Mouse (Mus musculus): ENCODE measurements around the gene Cpne9. TPM values are rescaled to one million over a fixed set of nuclear protein-coding genes. Genes with fewer than 3 reads are reported as not detected.

Cpne9 gene
- polyA plus RNA-seq, 1 experiment, result 0.33 TPM

DNA sequence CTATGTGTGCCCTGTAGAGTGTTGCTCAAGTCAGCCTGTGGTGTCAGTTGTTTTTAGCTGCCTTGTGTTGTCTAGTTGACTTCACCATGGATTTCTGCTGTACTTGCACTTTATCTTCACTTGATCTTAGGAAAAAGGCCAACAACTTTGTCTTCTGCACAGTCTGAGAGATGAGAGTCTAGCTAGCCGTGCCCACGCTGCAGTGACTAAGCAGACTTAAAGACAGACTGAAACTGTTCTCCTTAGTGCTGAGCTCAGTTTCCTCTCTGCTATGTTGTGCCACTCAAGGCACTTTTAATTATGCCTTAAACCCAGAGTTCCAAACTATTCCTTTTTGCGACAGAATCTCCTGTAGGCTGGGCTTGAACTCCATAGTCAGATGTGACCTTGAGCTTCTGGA lies 33.9 kb downstream of the Cpne9 start:
- TF ChIP-seq GATA1 (IDR thresholded peaks at IDR 0.05; ENCODE audit: low read length), result no peak

DNA sequence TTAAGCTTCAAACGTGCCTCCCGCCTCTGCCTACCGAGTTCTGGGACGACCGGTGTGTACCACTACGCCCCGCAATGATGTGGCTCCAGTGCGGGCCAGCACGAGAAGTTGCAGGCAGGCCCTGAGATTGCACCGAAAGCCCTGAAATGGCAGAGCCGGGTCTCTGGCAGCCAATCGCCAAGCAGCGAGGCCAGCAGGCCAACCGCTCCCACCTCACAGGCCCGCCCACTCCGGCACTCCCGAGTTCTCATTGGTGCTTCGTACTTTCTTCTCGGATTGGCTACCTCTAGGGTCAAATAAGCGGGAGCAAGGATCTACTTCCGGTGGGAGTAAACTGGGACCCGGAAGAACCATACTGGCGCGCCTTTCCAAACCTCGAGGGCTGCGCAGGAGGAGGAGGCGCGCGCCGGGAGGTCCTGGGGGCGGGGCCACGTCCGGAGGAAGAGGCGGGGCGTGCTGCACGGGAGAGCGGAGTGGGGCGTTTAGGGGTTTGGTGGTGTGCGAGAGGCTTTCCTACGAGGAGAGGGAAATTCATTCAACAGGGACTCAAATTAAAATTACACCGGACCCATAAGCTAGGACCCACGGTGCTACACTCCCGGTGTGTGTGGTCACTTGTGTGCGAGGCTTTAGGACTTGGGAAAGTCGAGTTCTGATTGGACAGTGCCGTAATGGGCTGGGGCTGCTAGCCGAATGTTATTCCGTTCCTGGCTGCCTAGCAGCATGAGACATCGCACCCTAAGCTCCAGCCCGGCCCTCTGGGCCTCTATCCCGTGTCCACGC lies 44.6 kb downstream of the Cpne9 start, which contains the start of gene Ogg1:
Gene Ogg1, plus strand, starts transcription at position 440 of the 783 bp plus-strand sequence.
- TF ChIP-seq GATA1 (IDR thresholded peaks at IDR 0.05; ENCODE audit: low read length), result no peak

DNA sequence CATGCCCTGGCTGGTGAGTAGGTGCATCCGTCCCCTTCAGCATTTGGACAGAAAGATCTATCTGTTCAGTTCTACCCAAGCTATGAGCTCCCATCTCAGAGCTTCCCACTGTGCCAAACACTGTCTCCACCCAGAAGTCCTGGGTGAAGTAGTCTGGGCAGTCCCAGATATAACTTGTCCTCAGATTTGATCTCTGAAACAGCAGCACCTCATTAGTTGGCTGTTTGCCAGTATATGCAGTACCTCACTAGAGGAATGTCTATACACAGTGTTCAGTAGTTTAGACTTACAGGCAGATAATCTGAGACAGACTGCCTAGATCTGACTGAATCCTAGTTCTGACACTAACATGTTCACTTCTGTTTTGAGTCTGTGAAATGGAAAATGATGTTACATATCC lies 47.3 kb downstream of the Cpne9 start:
- TF ChIP-seq GATA1 (IDR thresholded peaks at IDR 0.05; ENCODE audit: low read length), result no peak

DNA sequence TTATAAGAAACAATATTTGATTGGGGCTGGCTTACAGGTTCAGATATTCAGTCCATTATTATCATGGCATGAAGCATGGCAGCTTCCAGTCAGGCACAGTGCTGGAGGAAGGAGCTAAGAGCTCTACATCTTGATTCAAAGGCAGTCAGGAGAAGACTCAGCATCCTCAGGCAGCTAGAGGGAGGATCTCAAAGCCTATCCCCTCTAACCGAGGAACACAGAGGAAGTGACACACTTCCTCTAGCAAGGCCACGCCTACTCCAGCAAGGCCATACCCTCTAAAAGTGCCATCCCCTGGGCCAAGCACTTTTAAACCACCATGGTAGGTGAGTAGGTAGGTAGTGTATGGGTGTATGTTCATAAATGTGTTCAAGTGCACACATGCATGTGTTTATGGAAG lies 48.4 kb downstream of the Cpne9 start:
- no peak for TF ChIP-seq GATA1 (IDR thresholded peaks at IDR 0.05; ENCODE audit: low read length)

DNA sequence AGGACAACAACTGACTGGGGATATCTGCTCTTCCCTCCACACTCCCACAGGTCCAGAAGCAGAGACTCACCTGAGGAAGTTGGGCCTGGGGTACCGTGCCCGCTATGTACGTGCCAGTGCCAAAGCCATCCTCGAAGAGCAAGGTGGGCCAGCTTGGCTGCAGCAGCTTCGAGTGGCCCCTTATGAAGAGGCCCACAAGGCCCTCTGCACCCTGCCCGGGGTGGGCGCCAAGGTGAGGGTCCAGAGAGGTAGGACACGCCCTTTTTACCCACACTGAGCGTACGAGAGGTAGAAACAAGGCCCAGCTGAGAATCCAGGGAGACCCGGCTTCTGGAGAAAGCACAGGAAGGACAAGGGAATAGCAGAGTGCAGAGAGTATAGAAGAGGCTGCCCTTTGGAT lies 49.6 kb downstream of the Cpne9 start:
- no peak for TF ChIP-seq GATA1 (IDR thresholded peaks at IDR 0.05; ENCODE audit: low read length)

DNA sequence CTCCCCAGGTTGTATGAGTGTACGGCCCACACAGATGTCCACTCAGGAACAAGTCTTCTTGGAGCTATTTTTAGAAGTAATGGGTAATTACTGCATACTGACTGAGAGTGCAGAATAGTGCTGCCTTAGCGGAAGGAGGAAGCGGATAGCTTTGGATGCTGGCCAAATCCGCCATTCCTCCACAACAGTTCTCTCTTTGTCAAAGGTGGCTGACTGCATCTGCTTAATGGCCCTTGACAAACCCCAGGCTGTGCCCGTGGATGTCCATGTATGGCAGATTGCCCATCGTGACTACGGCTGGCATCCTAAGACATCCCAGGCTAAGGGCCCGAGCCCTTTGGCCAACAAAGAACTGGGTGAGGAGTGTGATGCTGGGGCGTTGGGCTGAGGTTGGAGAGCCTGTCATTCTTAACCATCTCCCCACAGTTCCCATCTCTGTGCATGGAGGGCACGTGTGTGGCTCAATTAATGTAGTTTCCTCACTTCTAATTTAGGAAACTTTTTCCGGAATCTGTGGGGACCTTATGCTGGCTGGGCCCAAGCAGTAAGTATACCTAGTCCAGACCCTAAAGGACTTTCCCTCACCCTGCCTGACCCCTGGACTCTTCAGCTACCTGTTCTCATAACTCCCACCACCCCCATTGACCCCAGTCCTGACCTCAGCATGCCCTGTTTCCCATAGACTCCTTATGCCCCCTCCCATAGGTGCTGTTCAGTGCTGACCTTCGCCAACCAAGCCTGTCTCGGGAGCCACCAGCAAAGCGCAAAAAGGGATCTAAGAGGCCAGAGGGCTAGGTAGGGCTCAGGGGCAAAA lies 51.2 kb downstream of the Cpne9 start:
- TF ChIP-seq GATA1 (IDR thresholded peaks at IDR 0.05; ENCODE audit: low read length), result no peak

DNA sequence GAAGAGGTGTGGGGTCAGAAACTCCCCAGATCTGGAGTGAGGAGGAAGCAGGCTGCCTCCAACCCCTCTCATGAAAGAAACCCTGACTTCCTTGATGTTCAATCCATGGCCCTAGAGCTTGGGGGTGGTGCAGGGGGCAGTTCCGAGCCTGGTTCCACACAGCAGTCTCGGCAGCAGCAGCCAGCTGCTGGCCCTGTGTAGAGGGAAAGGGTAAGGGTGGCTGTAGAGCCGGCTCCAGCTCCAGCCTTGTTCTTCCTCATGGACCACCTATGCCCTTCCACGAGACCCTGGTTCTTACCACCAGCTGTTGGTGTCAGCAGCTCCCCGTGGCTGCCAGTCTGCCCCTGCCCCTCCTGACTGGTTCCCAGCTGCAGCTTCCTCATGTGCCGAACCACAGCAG lies 52.1 kb downstream of the Cpne9 start:
- no peak for TF ChIP-seq GATA1 (IDR thresholded peaks at IDR 0.05; ENCODE audit: low read length)

DNA sequence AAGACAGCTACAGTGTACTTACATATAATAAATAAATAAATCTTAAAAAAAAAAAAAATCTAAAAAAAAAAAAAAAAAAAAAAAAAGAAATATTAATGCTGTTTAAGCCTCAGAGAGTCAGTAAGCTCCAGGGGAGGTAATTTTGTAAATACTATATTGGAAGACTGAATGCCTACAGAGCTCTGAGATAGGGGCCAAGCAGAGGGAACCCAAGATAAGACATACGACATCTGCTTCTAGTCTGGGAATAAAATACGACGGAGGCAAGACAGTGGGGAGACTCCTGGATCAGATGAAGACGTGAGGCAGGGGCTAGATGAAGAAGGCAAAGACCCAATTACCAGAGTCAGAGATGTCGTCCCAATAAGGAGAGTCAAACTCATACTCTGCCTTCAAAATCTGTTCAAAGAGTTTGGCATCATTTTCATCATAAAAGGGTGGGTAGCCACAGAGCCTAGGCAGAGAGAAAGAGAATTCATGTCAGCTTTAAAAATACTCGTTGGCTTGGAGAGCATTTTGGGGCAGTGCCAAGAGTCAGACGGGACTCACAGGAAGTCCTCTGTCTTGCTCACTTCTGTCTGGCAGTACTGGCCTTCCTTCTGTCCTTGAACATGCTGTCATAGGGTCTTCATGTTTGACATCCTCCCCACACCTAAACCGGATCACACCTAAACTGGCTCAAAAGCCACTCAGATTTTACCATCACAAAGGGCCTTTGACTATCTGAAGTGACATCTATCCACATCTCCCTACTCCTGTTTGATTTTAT lies 54.9 kb downstream of the Cpne9 start:
- no peak for TF ChIP-seq GATA1 (IDR thresholded peaks at IDR 0.05; ENCODE audit: low read length)

DNA sequence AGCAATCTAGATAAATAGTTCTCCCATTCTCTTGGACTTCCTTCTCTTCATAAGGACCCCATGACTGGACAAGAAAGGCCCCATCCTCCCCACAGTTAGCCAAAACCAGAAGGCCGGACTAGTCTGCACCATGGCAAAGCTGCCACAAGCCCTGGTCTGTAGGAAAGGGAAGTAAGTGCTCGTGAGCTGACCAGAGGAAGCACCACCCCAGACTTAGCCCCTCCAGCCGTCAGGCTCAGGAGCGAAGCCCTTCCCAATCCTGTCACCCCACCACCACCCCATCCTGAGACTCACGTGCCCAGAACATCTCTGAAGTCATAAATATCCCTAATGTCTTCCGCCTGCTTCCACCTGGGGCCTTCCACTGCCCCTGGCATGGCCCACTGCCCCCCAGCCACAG lies 59.5 kb downstream of the Cpne9 start:
- TF ChIP-seq GATA1 (IDR thresholded peaks at IDR 0.05; ENCODE audit: low read length), result no peak

DNA sequence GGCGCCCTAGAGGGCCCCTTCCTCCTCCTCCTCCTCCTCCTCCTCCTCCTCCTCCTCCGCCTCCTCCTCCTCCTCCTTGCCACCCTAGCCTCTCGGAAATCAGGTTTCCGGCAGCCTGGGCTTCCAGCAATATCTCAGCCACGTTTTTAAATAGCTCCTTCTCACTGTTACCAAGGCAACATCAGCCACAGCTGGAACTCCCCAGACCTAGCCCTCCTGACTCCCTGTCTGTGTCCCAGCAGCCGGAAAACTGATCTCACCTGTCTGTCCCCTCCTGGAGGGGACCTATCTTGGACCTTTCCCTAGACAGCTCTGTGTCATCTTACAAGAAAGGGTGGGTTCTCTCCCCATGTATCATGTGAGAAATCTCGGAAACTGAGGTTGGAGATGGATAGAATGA lies 60.2 kb downstream of the Cpne9 start:
- TF ChIP-seq GATA1 (IDR thresholded peaks at IDR 0.05; ENCODE audit: low read length), result no peak

DNA sequence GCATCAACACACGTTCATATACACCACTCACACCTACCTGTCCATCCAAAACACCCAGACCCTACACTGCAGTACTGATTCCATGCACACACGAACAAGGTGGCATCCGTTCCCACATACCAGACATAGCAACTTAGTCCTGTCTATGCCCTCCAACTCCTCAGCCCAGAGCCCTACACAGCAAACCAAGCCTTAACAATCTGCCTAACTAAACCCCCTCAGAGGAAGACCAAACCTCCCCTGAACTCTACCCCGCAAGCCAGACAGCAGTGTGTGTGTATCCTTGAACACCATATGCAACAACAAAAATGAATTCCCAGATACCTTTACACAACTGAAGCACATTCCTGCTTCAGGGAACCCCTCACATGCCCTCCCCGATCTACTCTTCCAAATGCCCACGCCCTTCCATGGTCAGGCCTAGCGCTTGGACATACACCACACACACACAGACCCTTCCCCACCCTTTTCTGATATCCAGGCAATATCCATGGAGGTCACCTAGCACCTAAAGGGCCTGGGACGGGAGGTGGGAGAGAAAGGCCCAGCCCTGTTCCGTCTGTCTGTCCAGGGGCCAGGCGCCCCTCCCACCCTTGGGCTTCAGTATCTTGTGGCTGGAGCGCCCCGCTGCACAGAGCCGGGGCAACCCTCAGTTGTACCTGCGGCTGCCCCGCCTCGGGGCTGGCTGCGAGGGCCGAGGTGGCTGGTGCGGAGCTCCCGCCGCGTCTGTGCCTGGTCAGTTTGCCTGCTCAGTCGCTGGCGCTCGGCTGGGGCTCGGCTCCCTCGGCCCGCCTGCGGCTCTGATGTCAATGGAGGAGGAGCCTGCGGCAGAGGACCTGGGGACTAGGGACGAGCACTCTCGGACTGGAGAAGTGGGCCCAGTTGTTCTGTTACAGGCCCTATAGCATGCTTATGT lies 61.3 kb downstream of the Cpne9 start, which contains the start of gene Camk1:
Gene Camk1, minus strand, starts transcription at position 808 of the 916 bp plus-strand sequence.
- no peak for TF ChIP-seq GATA1 (IDR thresholded peaks at IDR 0.05; ENCODE audit: low read length)

DNA sequence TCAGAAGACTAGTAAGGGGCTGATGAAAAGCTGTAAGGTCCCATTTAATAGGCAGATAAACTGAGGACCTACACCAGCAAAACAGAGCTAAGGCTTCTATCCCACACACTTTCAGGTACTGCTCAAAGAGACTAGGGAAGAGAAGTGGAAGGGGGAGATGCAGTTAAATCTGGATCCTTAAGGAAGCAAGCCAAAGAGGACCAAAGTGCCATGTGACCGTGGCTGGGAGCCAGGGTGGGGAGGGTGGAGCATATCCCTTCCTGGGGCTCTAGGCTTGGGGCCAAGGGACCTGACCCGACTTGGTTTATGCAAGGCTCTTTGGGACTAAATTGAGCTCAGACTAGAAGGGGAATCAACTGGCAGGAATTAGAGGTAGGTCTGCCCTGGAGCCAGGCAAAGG lies 62.2 kb downstream of the Cpne9 start:
- TF ChIP-seq GATA1 (IDR thresholded peaks at IDR 0.05; ENCODE audit: low read length), result no peak

DNA sequence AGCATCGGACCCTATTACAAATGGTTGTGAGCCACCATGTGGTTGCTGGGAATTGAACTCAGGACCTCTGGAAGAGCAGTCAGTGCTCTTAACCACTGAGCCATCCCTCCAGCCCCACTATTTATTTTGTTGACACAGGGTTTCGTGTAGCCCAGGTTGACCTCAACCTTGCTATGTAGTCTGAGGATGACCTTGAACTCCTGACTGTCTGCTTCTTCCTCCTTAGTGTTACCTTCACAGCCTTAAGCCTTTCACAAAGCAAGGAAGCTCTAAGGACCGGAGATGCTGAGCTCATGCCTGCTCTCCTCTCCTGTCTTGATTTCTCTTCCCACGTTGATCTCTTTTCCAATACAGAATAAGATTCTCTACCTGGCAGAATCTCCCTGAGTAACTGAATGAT lies 64.8 kb downstream of the Cpne9 start:
- no peak for TF ChIP-seq GATA1 (IDR thresholded peaks at IDR 0.05; ENCODE audit: low read length)

DNA sequence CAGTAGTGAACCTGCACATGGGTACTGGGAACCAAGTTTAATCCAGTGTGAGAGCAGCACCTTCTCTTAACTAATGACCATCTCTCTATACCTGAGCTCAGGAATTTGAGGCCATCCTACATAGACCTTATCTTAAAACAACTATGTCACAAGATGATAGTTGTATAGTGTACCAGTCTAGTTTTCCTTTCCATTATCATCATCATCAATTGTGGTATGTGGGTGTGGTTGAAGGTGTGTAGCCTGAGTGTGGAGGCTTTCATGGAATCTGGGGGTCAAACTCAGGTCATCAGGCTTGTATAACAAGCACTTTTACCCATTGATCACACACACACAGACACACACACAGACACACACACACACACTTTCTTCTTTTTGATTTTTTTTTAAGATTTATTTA lies 68.4 kb downstream of the Cpne9 start:
- no peak for TF ChIP-seq GATA1 (IDR thresholded peaks at IDR 0.05; ENCODE audit: low read length)

DNA sequence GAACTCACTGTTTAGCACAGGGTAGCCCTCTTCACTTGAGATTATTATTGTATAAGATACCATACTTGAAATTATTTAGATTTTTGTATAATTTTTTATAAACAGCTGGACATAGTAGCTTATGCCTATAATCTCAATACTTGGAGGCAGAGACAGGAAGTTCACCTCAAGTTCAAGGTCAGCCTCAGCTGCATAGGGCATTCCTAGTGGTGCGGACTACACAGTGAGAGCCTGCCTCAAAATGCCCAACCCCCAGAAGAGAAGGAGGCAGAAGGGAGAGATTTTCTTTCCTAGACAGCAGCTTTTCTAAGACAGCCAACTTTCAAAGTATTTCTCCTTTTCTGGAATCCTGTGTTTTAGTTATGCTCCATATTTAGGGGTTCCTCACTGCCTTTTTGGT lies 69.1 kb downstream of the Cpne9 start:
- no peak for TF ChIP-seq GATA1 (IDR thresholded peaks at IDR 0.05; ENCODE audit: low read length)
